Mouse (Mus musculus) heart, embryonic 14.5 days (tissue): ENCODE measurements around the gene Epb41l4b. TPM values are rescaled to one million over a fixed set of nuclear protein-coding genes. Genes with fewer than 3 reads are reported as not detected.

Experiments
- ATAC-seq: fragments of 200-750 bp; cut with Nextera tagmentation; 2 replicates; pipeline ENCODE4 v1.8.0; 2017; ENCODE audit warnings: low read depth, moderate TSS enrichment; ENCODE audit not compliant: insufficient number of reproducible peaks, insufficient read depth, low FRiP score
- H3K27ac ChIP-seq, 2 experiments: fragments of 200-500 bp in 1 of 2; fragments of 300-500 bp in 1 of 2; sonication (generic) in 1 of 2; replicated peaks in 1 of 2; 2 replicates each; pipeline ENCODE4 v1.5.1; 2012 to 2014; ENCODE audit warnings: low read depth in 2 of 2, low read length in 2 of 2, control low read depth in 1 of 2, mild to moderate bottlenecking in 1 of 2, mixed read lengths in 1 of 2; ENCODE audit not compliant: control insufficient read depth in 1 of 2, insufficient read depth in 1 of 2
- H3K27me3 ChIP-seq: fragments of 300-500 bp; sonication (generic); 2 replicates; pipeline ENCODE4 v1.6.1; 2014; ENCODE audit warnings: mild to moderate bottlenecking, low read length, control low read depth; ENCODE audit not compliant: control insufficient read depth, insufficient read depth
- H3K36me3 ChIP-seq: fragments of 300-500 bp; sonication (generic); 2 replicates; pipeline ENCODE4 v1.6.1; 2014; ENCODE audit warnings: mild to moderate bottlenecking, control low read depth, low read length, mixed read lengths; ENCODE audit not compliant: control insufficient read depth, insufficient read depth
- H3K4me1 ChIP-seq, 2 experiments: fragments of 200-500 bp in 1 of 2; fragments of 300-500 bp in 1 of 2; sonication (generic) in 1 of 2; 2 replicates each; pipeline ENCODE4 v1.6.1; 2012 to 2014; ENCODE audit warnings: low read length in 2 of 2, control low read depth in 1 of 2, mixed read lengths in 1 of 2; ENCODE audit not compliant: control insufficient read depth in 2 of 2, insufficient read depth in 2 of 2
- H3K4me2 ChIP-seq: fragments of 300-500 bp; sonication (generic); 2 replicates; pipeline ENCODE4 v1.6.1; 2014; ENCODE audit warnings: mild to moderate bottlenecking, low read length
- H3K4me3 ChIP-seq, 2 experiments: fragments of 200-500 bp in 1 of 2; fragments of 300-500 bp in 1 of 2; sonication (generic) in 1 of 2; 2 replicates each; pipeline ENCODE4 v1.5.1; 2012 to 2014; ENCODE audit warnings: low read length in 2 of 2, mild to moderate bottlenecking in 2 of 2, control low read depth in 1 of 2, low read depth in 1 of 2, moderate library complexity in 1 of 2; ENCODE audit not compliant: control insufficient read depth in 1 of 2, insufficient read depth in 1 of 2
- H3K9ac ChIP-seq: fragments of 300-500 bp; sonication (generic); 2 replicates; pipeline ENCODE4 v1.6.1; 2014; ENCODE audit warnings: mild to moderate bottlenecking, low read length
- H3K9me3 ChIP-seq: fragments of 300-500 bp; sonication (generic); 2 replicates; pipeline ENCODE4 v1.6.1; 2016; ENCODE audit warnings: low read length, control low read depth; ENCODE audit not compliant: control insufficient read depth
- WGBS: fragments of 180-500 bp; shearing (Covaris S2); extraction: QIAGEN DNeasy Blood & Tissue Kit; methylation state at CpG from one replicate; pipeline ENCODE4 v1.1.7; 2014; 5-methylcytosine and 5-hydroxymethylcytosine counted together
- polyA plus RNA-seq: library from polyadenylated mRNA; unstranded; fragments of >200 nt; fragmentation: Nextera tagmentation; extraction: Ambion mirVana; gene quantifications from 2 replicates; pipeline ENCODE4 v1.2.1, GENCODE M21; 2014

Gene Epb41l4b
- polyA plus RNA-seq, 1 experiment from 2014 or later = 0.57 TPM

DNA sequence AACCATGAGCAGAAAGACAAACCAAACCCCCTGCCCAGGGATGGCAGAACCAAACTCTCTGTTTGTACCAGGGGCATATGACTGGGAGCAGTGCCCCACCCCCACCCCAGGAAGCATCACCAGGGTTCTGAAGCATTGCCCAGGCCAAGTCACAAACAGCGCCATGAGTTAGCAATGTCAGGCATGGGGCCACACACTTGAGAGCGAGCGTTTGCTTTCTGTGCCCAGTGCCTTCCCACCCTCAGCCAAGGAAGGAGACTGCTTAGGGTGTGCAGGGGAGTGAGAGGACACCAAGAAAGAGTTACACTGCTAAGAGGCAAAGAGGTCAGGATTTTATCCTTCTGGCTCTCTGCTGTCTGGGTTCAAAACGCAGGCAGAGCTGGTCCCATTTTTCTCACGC lies 132.8 kb downstream of the Epb41l4b start:
- no peaks in the 10 kb centered on the region for H3K9me3 ChIP-seq
- no peak overlapping the region for H3K9ac ChIP-seq
- WGBS = 34% methylated on average over 5 of the region's 5 CpGs
- H3K27me3 ChIP-seq = 0 out of 2 replicates have a peak, but pooled peaks cover 6% of the 10 kb centered on the region
- peaks cover 0 to 6% of the 10 kb centered on the region in 2 experiments; a peak in 2 of 4 replicates for H3K4me1 ChIP-seq
- H3K27ac ChIP-seq = no peak overlapping the region
- H3K4me3 ChIP-seq = no peak overlapping the region
- no peak overlapping the region for H3K4me2 ChIP-seq
- ATAC-seq = no peak
- H3K36me3 ChIP-seq = no peaks in the 10 kb centered on the region

DNA sequence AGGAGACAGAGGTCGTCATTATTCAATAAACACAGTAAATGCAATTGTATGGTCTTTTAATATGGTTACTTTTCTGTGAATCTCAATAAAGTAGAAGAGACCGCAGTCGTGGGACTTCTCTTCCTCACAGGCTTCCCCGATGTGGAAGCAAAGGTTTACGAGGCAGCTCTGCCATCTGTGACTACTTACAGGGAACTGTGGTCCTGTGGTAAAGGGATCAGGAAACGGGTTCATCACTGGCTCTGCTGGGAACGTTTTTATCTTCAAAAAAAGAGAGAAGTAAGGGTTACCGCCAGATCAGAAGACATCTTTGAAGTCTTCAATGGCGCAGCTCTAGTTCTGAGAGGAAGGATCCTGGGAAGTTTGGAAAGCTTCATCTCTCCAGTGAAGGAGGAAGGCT lies 135.5 kb downstream of the Epb41l4b start:
- H3K36me3 ChIP-seq = no peaks in the 10 kb centered on the region
- no peak overlapping the region for H3K4me3 ChIP-seq
- no peak overlapping the region for H3K9ac ChIP-seq
- 71% methylated on average over 9 of the region's 9 CpGs for WGBS
- no peak overlapping the region for H3K4me2 ChIP-seq
- no peak overlapping the region for H3K27ac ChIP-seq
- H3K9me3 ChIP-seq = no peaks in the 10 kb centered on the region
- H3K27me3 ChIP-seq = 0 out of 2 replicates have a peak, but pooled peaks cover 6% of the 10 kb centered on the region
- no peak for ATAC-seq
- peaks cover 0 to 6% of the 10 kb centered on the region in 2 experiments; a peak in 2 of 4 replicates for H3K4me1 ChIP-seq

DNA sequence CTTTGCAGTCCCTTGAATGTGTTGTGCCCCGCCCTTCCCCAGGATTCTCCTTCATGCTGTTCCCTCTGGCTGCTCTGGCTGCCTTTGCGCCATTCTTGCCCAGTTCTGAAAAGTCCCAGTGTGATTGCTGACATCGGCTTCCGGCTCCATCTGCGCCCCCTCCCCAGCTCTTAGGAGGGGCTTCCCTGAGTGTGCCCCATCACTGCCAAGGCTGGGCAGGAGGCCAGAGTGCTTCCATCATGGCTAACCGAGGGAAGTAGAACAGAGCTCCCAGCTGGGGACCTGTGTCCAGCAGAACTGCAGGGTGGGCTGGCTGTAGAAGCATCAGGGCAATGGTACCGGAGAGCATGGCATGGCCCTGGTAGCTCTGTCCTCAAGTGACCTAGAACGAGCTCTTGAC lies 138.2 kb downstream of the Epb41l4b start:
- ATAC-seq = peak; percentile 41; the same call in 1 of the 2 replicates
- 68% methylated on average over 8 of the region's 8 CpGs for WGBS
- H3K4me2 ChIP-seq = no peak overlapping the region

DNA sequence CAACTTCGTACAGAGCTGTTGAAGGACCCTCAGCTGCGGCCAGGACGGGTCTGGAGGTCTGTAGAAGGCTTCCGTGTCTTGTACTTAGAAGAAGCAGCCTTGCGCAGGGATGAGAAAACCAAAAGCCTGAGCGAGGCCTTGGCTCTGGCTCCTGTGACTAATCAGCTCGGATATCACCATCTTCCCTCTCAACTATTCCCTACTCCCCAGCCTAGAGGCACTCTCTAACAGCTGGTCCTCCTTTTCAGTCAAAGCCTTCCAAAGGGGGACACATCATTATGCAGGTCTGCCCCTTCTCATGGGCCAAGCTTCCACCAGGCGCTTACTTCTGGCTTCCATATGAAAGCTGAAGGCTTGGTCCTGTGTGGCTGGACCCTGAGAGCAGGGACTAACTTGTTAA lies 139.4 kb downstream of the Epb41l4b start:
- 83% methylated on average over 8 of the region's 8 CpGs for WGBS
- H3K4me2 ChIP-seq = no peak overlapping the region
- ATAC-seq = no peak
- 0 out of 2 replicates have a peak, but pooled peaks cover 3% of the 10 kb centered on the region for H3K9me3 ChIP-seq
- no peaks in the 10 kb centered on the region for H3K36me3 ChIP-seq
- H3K4me3 ChIP-seq = no peak overlapping the region
- no peaks in the 10 kb centered on the region for H3K27me3 ChIP-seq
- no peaks in the 10 kb centered on the region for H3K4me1 ChIP-seq
- no peak overlapping the region for H3K27ac ChIP-seq
- no peak overlapping the region for H3K9ac ChIP-seq

More for the DNA sequence above, 138.2 kb downstream of the Epb41l4b start:
- no peaks in the 10 kb centered on the region for H3K27me3 ChIP-seq
- H3K9ac ChIP-seq = no peak overlapping the region
- no peaks in the 10 kb centered on the region for H3K4me1 ChIP-seq
- H3K4me3 ChIP-seq = no peak overlapping the region
- no peaks in the 10 kb centered on the region for H3K36me3 ChIP-seq
- H3K9me3 ChIP-seq = 0 out of 2 replicates have a peak, but pooled peaks cover under 1% of the 10 kb centered on the region
- H3K27ac ChIP-seq = no peak overlapping the region

DNA sequence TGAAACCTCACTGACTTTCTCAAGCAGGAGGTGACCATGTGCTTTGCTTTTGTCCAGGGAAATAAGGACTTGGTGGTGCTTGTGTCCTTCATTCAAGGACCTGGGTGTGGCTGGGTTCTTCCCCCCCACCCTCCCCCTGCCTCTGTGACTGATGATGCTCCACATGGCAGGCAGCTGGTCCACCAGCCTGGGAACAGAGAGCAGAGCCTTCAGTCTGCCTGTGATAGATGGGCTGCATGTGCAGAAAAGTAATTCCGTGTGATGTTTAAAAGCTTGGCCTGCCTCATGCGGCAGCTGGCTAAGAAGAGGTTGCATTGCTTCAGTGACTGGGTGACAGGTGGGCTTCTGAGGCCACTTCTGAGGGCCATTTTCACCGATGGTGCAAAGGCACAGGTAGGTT lies 140.5 kb downstream of the Epb41l4b start:
- 58% methylated on average over 3 of the region's 3 CpGs for WGBS
- Histone ChIP-seq H3K9me3 (0 out of 2 replicates have a peak, but pooled peaks cover 3% of the 10 kb centered on the region), H3K27ac (no peak overlapping the region), H3K4me3 (no peak overlapping the region), H3K4me1 (no peaks in the 10 kb centered on the region), H3K36me3 (no peaks in the 10 kb centered on the region), H3K9ac (no peak overlapping the region), H3K27me3 (no peaks in the 10 kb centered on the region), H3K4me2 (no peak overlapping the region)
- ATAC-seq = no peak

DNA sequence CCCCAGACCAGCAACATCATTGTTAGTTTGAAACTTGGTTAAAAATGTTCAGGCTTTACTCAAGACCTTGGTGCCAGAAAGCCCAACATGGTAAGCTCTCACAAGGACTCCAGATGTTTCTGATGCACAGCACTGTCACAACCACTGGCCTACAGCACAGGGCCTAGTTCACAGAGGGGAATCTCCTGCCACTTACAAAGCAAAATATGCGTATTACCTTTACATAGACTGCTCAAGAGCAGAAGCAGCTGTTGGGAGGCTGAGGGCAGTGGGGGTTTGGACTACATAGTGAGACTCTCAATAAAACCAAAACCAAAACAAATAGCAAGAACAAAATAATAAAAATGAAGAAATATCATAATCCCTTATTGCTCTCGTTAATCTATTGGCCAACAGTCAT lies 141.8 kb downstream of the Epb41l4b start:
- Histone ChIP-seq H3K9me3 (peaks cover 5% of the 10 kb centered on the region; the same call in 1 of the 2 replicates), H3K9ac (no peak overlapping the region), H3K4me1 (no peaks in the 10 kb centered on the region), H3K4me2 (no peak overlapping the region), H3K4me3 (no peak overlapping the region), H3K27ac (no peak overlapping the region), H3K27me3 (no peaks in the 10 kb centered on the region), H3K36me3 (no peaks in the 10 kb centered on the region)
- 90% methylated on average over 2 of the region's 2 CpGs for WGBS
- no peak for ATAC-seq

DNA sequence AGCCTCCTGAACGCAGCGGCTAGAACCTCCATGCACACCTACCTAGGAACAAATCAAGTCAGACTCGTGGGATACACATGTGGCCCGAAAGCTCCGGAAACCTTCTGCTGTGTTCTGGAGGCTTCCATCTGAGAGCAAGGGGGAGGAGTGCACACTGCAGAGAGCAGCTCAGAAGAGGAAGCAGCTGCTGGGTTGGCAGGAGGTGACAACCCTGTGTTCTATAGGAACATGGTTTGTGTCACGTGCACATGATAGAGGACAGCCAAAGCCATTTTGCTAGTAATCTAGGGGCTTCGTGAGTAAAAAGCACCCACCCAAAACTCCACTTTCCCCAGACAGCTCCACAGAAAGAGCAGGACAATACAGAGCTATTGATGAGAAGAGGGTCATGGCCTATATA lies 149.9 kb downstream of the Epb41l4b start:
- H3K9ac ChIP-seq = no peak overlapping the region
- ATAC-seq = no peak
- H3K36me3 ChIP-seq = no peaks in the 10 kb centered on the region
- no peak overlapping the region for H3K27ac ChIP-seq
- 70% methylated on average over 7 of the region's 7 CpGs for WGBS
- H3K9me3 ChIP-seq = peaks cover 7% of the 10 kb centered on the region
- no peak overlapping the region for H3K4me3 ChIP-seq
- peaks cover 41% of the 10 kb centered on the region for H3K27me3 ChIP-seq
- no peak overlapping the region for H3K4me2 ChIP-seq
- peaks cover 4 to 5% of the 10 kb centered on the region in 2 experiments; a peak in 1 of 4 replicates for H3K4me1 ChIP-seq

DNA sequence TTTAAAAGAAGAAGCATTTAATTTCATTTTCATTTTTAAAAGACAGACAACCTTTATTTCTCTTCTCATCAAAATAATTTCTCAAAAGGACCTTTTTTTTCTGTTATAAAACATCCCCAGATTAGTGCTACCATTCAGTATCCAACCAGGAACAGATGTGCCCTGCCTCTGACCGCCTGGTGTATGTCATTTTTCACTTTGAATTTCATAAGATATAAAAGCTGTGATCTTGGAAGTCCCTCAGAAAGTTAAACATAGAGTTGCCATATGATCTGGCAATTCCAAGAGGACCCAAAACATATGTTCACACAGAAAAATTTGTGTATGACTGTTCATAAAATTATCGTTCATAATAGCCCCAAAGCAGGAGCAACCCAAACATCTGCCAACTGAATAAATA lies 151.3 kb downstream of the Epb41l4b start:
- peaks cover 4 to 5% of the 10 kb centered on the region in 2 experiments; a peak in 1 of 4 replicates for H3K4me1 ChIP-seq
- peaks cover 10% of the 10 kb centered on the region for H3K9me3 ChIP-seq
- H3K36me3 ChIP-seq = no peaks in the 10 kb centered on the region
- no peak overlapping the region for H3K9ac ChIP-seq
- no peak overlapping the region for H3K4me3 ChIP-seq
- ATAC-seq = no peak
- WGBS = 60% methylated on average over 2 of the region's 2 CpGs
- no peak overlapping the region for H3K27ac ChIP-seq
- no peak overlapping the region for H3K4me2 ChIP-seq
- peaks cover 43% of the 10 kb centered on the region for H3K27me3 ChIP-seq
